Mouse (Mus musculus) ES-E14 (cell line): ENCODE results near the gene Glg1. TPM values are rescaled to one million over a fixed set of nuclear protein-coding genes. Genes with fewer than 3 reads are reported as not detected.

Source experiments
- DNase-seq: peaks from one replicate; pipeline ENCODE4 v3.0.0-alpha.2; 2013; ENCODE audit warnings: low read depth, low spot score
- H3K27ac ChIP-seq: 2 replicates; pipeline ENCODE4 v1.5.1; 2012; ENCODE audit warnings: low read depth, mild to moderate bottlenecking, low read length, moderate library complexity, mixed read lengths; ENCODE audit not compliant: poor library complexity, insufficient read depth, severe bottlenecking
- H3K36me3 ChIP-seq: 2 replicates; pipeline ENCODE4 v1.6.1; 2012; ENCODE audit warnings: mild to moderate bottlenecking, low read length, moderate library complexity, mixed read lengths; ENCODE audit not compliant: control insufficient read depth, poor library complexity, insufficient read depth, severe bottlenecking
- H3K4me1 ChIP-seq, 2 experiments: fragments of 150-350 bp in 1 of 2; sonication (generic) in 1 of 2; 2 replicates each; pipeline ENCODE4 v1.6.1; 2012; ENCODE audit warnings: low read length in 2 of 2, mild to moderate bottlenecking in 1 of 2, mixed read lengths in 1 of 2; ENCODE audit not compliant: control insufficient read depth in 2 of 2, insufficient read depth in 2 of 2, poor library complexity in 1 of 2
- H3K4me3 ChIP-seq, 2 experiments: fragments of 150-350 bp in 1 of 2; sonication (generic) in 1 of 2; 2 replicates each; pipeline ENCODE4 v1.5.1; 2012; ENCODE audit warnings: low read length in 2 of 2, low read depth in 1 of 2, mild to moderate bottlenecking in 1 of 2, mixed read lengths in 1 of 2; ENCODE audit not compliant: insufficient read depth in 1 of 2, poor library complexity in 1 of 2, severe bottlenecking in 1 of 2
- H3K9ac ChIP-seq: 2 replicates; pipeline ENCODE4 v1.6.1; 2012; ENCODE audit warnings: low read depth, mild to moderate bottlenecking, low read length, mixed read lengths; ENCODE audit not compliant: poor library complexity, insufficient read depth, severe bottlenecking
- H3K9me3 ChIP-seq: fragments of 150-350 bp; sonication (generic); 2 replicates; pipeline ENCODE4 v1.6.1; 2012; ENCODE audit warnings: low read depth, mild to moderate bottlenecking, low read length; ENCODE audit not compliant: control insufficient read depth, insufficient read depth
- CHD2 ChIP-seq: IDR thresholded peaks from 2 replicates; pipeline ENCODE4 v1.6.1; 2014; ENCODE audit warnings: mild to moderate bottlenecking, low read depth, low read length, inconsistent platforms
- HCFC1 ChIP-seq: IDR thresholded peaks from 2 replicates; pipeline ENCODE4 v1.6.1; 2012; ENCODE audit warnings: low read length, inconsistent platforms, borderline replicate concordance; ENCODE audit not compliant: insufficient read depth
- MAFK ChIP-seq: IDR thresholded peaks from 2 replicates; pipeline ENCODE4 v1.6.1; 2014; ENCODE audit warnings: mild to moderate bottlenecking, low read depth, low read length, inconsistent platforms; ENCODE audit not compliant: insufficient read depth
- ZC3H11A ChIP-seq: IDR thresholded peaks from 2 replicates; pipeline ENCODE4 v1.6.1; 2012; ENCODE audit warnings: low read depth, mild to moderate bottlenecking, inconsistent platforms, low read length, borderline replicate concordance
- ZNF384 ChIP-seq: IDR thresholded peaks from 2 replicates; pipeline ENCODE4 v1.6.1; 2012; ENCODE audit warnings: low read depth, low read length, inconsistent platforms
- in situ Hi-C, 2 experiments: fragments of 600-800 bp; cut with MboI; formaldehyde crosslinking; loops; one replicate each; pipeline ENCODE4 v1.15.1; 2025; ENCODE audit warnings: low sequenced_read_pairs in 2 of 2, inconsistent platforms in 1 of 2; ENCODE audit not compliant: unreplicated experiment in 2 of 2
- total RNA-seq: library from RNA; depleted of rRNA; stranded (reverse); fragments of 300-350 nt; gene quantifications from 2 replicates; pipeline ENCODE4 v1.2.3, GENCODE M21; 2012

Gene Glg1
- total RNA-seq, 1 experiment = 87.4 TPM

DNA sequence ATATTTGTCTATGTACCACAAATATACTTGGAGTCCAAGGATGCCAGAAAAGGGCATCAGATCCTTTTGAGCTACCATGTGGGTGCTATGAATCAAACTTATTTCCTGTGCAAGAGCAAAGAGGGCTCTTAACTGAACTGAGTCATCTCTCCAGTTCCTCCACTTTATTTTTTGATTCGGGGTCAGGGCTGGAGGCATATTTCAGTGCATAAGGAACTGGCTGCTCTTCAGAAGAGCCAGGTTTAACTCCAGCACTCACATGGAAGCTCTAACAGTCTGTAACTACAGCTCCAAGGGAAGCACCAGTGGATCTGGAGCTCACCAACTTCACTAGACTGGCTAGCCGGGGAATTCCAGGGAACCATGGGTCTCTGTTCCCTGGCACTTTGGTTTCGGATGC lies 21.7 kb downstream of the Glg1 start:
- no peak for DNase-seq
- in situ Hi-C loops = no loop called here
- Histone ChIP-seq H3K9ac (no peak overlapping the region; the same call in 1 of the 2 replicates), H3K36me3 (no peaks in the 10 kb centered on the region), H3K4me1 (0 out of 4 replicates have a peak, but pooled peaks cover 0 to 2% of the 10 kb centered on the region in 2 experiments), H3K4me3 (no peak overlapping the region), H3K27ac (no peak overlapping the region), H3K9me3 (no peaks in the 10 kb centered on the region)
- no peak for TF ChIP-seq CHD2
- TF ChIP-seq MAFK = no peak

DNA sequence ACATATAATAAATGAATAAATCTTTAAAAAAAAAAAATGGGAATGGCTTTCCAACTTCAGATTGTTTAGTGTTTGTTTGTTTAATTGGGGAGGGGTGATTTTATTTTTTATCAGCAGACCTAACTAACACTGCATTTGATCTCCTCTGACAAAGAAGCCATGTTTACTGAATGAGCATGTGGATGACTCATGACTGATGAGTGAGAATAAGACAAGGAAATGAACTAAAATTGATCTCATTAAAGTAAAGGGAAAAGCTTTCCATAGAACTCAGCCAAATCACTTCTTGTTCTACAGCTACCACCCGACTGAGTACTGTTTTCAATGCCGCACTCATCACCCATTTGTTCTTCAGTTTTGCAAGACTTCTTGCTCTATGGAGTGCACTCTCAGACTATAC lies 25.3 kb downstream of the Glg1 start:
- TF ChIP-seq MAFK = no peak
- TF ChIP-seq ZNF384 = no peak
- no peak for TF ChIP-seq CHD2
- no peak for TF ChIP-seq ZC3H11A
- no peak for TF ChIP-seq HCFC1
- in situ Hi-C loops = no loop called here
- Histone ChIP-seq H3K36me3 (no peaks in the 10 kb centered on the region), H3K9me3 (no peaks in the 10 kb centered on the region), H3K4me1 (0 out of 4 replicates have a peak, but pooled peaks cover 0 to 2% of the 10 kb centered on the region in 2 experiments), H3K4me3 (no peak overlapping the region), H3K9ac (no peak overlapping the region), H3K27ac (no peak overlapping the region)
- no peak for DNase-seq

DNA sequence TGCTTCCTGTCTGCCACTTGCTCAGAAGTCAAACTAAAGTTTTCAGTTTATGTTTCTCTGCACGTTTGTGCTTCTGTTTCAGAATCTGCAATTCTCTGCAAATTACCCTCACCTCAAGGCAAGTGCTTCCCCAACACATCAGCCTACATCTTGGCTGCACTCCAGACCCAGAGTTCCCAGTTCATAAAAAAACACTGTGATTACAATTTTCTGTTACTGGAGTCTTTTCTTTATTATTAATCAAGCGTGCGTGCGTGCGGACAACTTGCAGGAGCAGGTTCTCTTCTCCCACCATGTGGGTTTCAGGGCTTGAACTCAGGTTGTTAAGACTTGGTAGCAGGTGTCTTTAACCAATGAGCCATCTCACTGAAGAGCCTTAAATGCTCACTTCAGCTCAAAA lies 34.9 kb downstream of the Glg1 start:
- H3K9me3 ChIP-seq = no peaks in the 10 kb centered on the region
- H3K27ac ChIP-seq = no peak overlapping the region
- no peaks in the 10 kb centered on the region for H3K4me1 ChIP-seq
- no peak overlapping the region for H3K9ac ChIP-seq
- no peak overlapping the region for H3K4me3 ChIP-seq
- no peak for DNase-seq
- TF ChIP-seq ZC3H11A (no peak), MAFK (no peak), HCFC1 (no peak), CHD2 (no peak), ZNF384 (no peak)
- in situ Hi-C loops = no loop called here
- H3K36me3 ChIP-seq = no peaks in the 10 kb centered on the region

- Histone ChIP-seq H3K4me1 (no peaks in the 10 kb centered on the region), H3K4me3 (no peak overlapping the region), H3K9ac (no peak overlapping the region), H3K36me3 (no peaks in the 10 kb centered on the region), H3K9me3 (no peaks in the 10 kb centered on the region), H3K27ac (no peak overlapping the region)
- no peak for DNase-seq
- in situ Hi-C loops = no loop called here
- TF ChIP-seq CHD2 (no peak), ZNF384 (no peak), ZC3H11A (no peak), HCFC1 (no peak), MAFK (no peak)
These were observed 40.9 kb downstream of the Glg1 start for GRCm38 (mm10) chr8:111218107-111218506.

- in situ Hi-C loops = no loop called here
- Histone ChIP-seq H3K36me3 (no peaks in the 10 kb centered on the region), H3K9me3 (no peaks in the 10 kb centered on the region), H3K27ac (no peak overlapping the region), H3K9ac (no peak overlapping the region), H3K4me1 (peaks cover 0 to 2% of the 10 kb centered on the region in 2 experiments; a peak in 1 of 4 replicates), H3K4me3 (no peak overlapping the region)
- no peak for DNase-seq
- no peak for TF ChIP-seq HCFC1
- no peak for TF ChIP-seq ZC3H11A
- no peak for TF ChIP-seq ZNF384
These were observed 45.6 kb downstream of the Glg1 start for GRCm38 (mm10) chr8:111213406-111213805.
